In the genomic region with DNA sequence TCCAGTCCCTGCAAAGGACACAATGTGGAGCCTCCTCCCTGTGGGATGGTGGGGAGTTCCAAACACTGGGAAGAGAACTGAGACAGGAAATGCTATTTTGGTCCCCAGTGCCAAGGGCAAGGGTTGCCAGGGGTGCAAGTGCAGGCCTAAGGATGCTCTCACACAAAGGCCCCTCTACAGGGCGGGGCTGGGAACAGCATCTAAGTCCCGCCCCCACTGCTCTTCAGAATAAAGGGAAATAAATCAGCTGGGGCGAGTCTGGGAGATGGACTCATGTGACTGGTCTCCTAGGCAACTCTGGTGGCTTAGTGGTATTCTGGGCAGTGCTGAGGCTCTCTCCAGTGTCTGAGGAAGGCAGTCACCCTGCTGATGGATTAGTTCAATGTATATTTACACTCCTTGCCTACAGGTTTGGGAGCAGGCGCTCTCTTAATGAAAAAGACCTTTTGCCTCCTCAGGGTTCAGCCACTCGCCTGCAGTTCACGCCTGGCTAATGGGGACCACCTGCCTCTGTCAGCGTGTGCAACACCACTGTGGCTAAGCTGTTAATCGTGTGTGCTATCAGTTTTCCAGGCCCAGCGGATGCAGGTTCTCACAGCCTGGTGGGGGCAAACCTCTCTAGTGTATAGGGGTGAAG, we compare ENCODE assay signal across 8 mouse cellular contexts. TPM values are rescaled to one million over a fixed set of nuclear protein-coding genes. Genes with fewer than 3 reads are reported as not detected.
DNase-seq lines count a peak whose midpoint lies in the region; ATAC-seq and TF ChIP-seq lines count a peak whose summit lies in the region.

No protein-coding gene starts in this region.

- DNase-seq in ES-CJ7 (ENCODE audit: low read depth, low spot score), result peak; percentile 72
- peak; percentile 33 for DNase-seq in adrenal gland, postnatal 25 days
- DNase-seq in hindbrain, embryonic 11.5 days (ENCODE audit: low spot score), result peak; percentile 91
- DNase-seq in layer of hippocampus, adult 9-10 months (ENCODE audit: low spot score), result peak; percentile 70
- peak; percentile 87 for DNase-seq in lung, postnatal 0 days (ENCODE audit: low spot score)
- DNase-seq in right cerebral cortex, adult 18-20 months, result peak; percentile 87
- DNase-seq in urinary bladder, postnatal 4 days (ENCODE audit: low spot score in 2 of 2), result no peak

- peaks cover 31% of the 10 kb centered on the region for H3K36me3 ChIP-seq in forebrain, embryonic 15.5 days
- peaks cover 2% of the 10 kb centered on the region; the same call in 1 of the 2 replicates for H3K36me3 ChIP-seq in hindbrain, embryonic 11.5 days (ENCODE audit: control insufficient read depth, insufficient read depth, low read length)
- peaks cover 24% of the 10 kb centered on the region for H3K36me3 ChIP-seq in lung, postnatal 0 days (ENCODE audit: insufficient read depth, low read length)

- peak; percentile 88 for ATAC-seq in forebrain, embryonic 15.5 days (replicated peaks)
- peak; percentile 95 for ATAC-seq in hindbrain, embryonic 11.5 days (ENCODE audit: low FRiP score)
- ATAC-seq in lung, postnatal 0 days, result peak; percentile 69

- peak overlapping the region; percentile 12 for H3K4me2 ChIP-seq in forebrain, embryonic 15.5 days (replicated peaks)
- H3K4me2 ChIP-seq in hindbrain, embryonic 11.5 days (replicated peaks; ENCODE audit: low read depth, low read length), result peak overlapping the region; percentile 28; the same call in 1 of the 2 replicates
- H3K4me2 ChIP-seq in lung, postnatal 0 days (replicated peaks; ENCODE audit: low read depth, low read length), result no peak overlapping the region

- 3% methylated on average over 9 of the region's 9 CpGs for WGBS in forebrain, embryonic 15.5 days
- WGBS in hindbrain, embryonic 11.5 days, result 6% methylated on average over 9 of the region's 9 CpGs
- WGBS in lung, postnatal 0 days, result 29% methylated on average over 9 of the region's 9 CpGs

- no peak overlapping the region for H3K4me3 ChIP-seq in forebrain, embryonic 15.5 days
- H3K4me3 ChIP-seq in hindbrain, embryonic 11.5 days (ENCODE audit: low read depth, low read length), result no peak overlapping the region
- no peak overlapping the region for H3K4me3 ChIP-seq in lung, postnatal 0 days (ENCODE audit: low read depth, low read length)

- peak; percentile 25 for TF ChIP-seq CTCF in lung, postnatal 0 days (IDR thresholded peaks at IDR 0.05)

- H3K27ac ChIP-seq in forebrain, embryonic 15.5 days (replicated peaks), result peak overlapping the region; percentile 88
- peak overlapping the region; percentile 95 for H3K27ac ChIP-seq in hindbrain, embryonic 11.5 days (ENCODE audit: low read depth, low read length)
- peak overlapping the region; percentile 72 for H3K27ac ChIP-seq in lung, postnatal 0 days (ENCODE audit: low read length)

- H3K4me1 ChIP-seq in forebrain, embryonic 15.5 days, result peaks cover 48% of the 10 kb centered on the region
- H3K4me1 ChIP-seq in hindbrain, embryonic 11.5 days (replicated peaks; ENCODE audit: control insufficient read depth, insufficient read depth, low read length), result peaks cover 36% of the 10 kb centered on the region
- H3K4me1 ChIP-seq in lung, postnatal 0 days (ENCODE audit: insufficient read depth, low read depth, low read length), result peaks cover 40% of the 10 kb centered on the region; the same call in 1 of the 2 replicates

- H3K27me3 ChIP-seq in forebrain, embryonic 15.5 days, result no peaks in the 10 kb centered on the region
- H3K27me3 ChIP-seq in hindbrain, embryonic 11.5 days (ENCODE audit: control insufficient read depth, insufficient read depth, low read length), result no peaks in the 10 kb centered on the region
- no peaks in the 10 kb centered on the region for H3K27me3 ChIP-seq in lung, postnatal 0 days (replicated peaks; ENCODE audit: insufficient read depth, low read length)

- no peaks in the 10 kb centered on the region for H3K9me3 ChIP-seq in forebrain, embryonic 15.5 days
- no peaks in the 10 kb centered on the region for H3K9me3 ChIP-seq in hindbrain, embryonic 11.5 days (ENCODE audit: control insufficient read depth, low read length)
- H3K9me3 ChIP-seq in lung, postnatal 0 days (ENCODE audit: low read length), result no peaks in the 10 kb centered on the region

- H3K9ac ChIP-seq in forebrain, embryonic 15.5 days (replicated peaks), result peak overlapping the region; percentile 25
- peak overlapping the region; percentile 42; the same call in 1 of the 2 replicates for H3K9ac ChIP-seq in hindbrain, embryonic 11.5 days (ENCODE audit: low read depth, low read length)
- H3K9ac ChIP-seq in lung, postnatal 0 days (replicated peaks; ENCODE audit: low read depth), result no peak overlapping the region

- peak; percentile 57; the same call in 1 of the 2 replicates for TF ChIP-seq EP300 in lung, postnatal 0 days (IDR thresholded peaks at IDR 0.05)

RNA-seq across cellular contexts. Expression of a gene that starts 9.3 kb away (rescaled TPM):
- 27.7 and 27.9 TPM in 2 replicates for total RNA-seq in adrenal gland, postnatal 25 days (2021)
- polyA plus RNA-seq in forebrain, embryonic 15.5 days (2015; fragmentation: Nextera tagmentation; extraction: Ambion mirVana), result 99.6 and 101 TPM in 2 replicates
- 76.7 and 78.5 TPM in 2 replicates for polyA plus RNA-seq in hindbrain, embryonic 11.5 days (2014; fragmentation: Nextera tagmentation; extraction: Ambion mirVana)
- 61.1 and 66.4 TPM in 2 replicates for polyA plus RNA-seq in lung, postnatal 0 days (2015; fragmentation: Nextera tagmentation; extraction: Ambion mirVana)

RNA-seq across cellular contexts. Expression of a gene that starts 29.3 kb away (rescaled TPM):
- 53.0 and 62.2 TPM in 2 replicates for total RNA-seq in adrenal gland, postnatal 25 days (2021)
- 61.4 and 68.7 TPM in 2 replicates for polyA plus RNA-seq in forebrain, embryonic 15.5 days (2015; fragmentation: Nextera tagmentation; extraction: Ambion mirVana)
- polyA plus RNA-seq in hindbrain, embryonic 11.5 days (2014; fragmentation: Nextera tagmentation; extraction: Ambion mirVana), result 45.8 and 51.0 TPM in 2 replicates
- 42.8 and 44.1 TPM in 2 replicates for polyA plus RNA-seq in lung, postnatal 0 days (2015; fragmentation: Nextera tagmentation; extraction: Ambion mirVana)

RNA-seq across cellular contexts. Expression of a gene that starts 51.6 kb away (rescaled TPM):
- not detected in 2 replicates for total RNA-seq in adrenal gland, postnatal 25 days (2021)
- 6.5 and 7.6 TPM in 2 replicates for polyA plus RNA-seq in forebrain, embryonic 15.5 days (2015; fragmentation: Nextera tagmentation; extraction: Ambion mirVana)
- polyA plus RNA-seq in hindbrain, embryonic 11.5 days (2014; fragmentation: Nextera tagmentation; extraction: Ambion mirVana), result 7.0 and 7.6 TPM in 2 replicates
- polyA plus RNA-seq in lung, postnatal 0 days (2015; fragmentation: Nextera tagmentation; extraction: Ambion mirVana), result 1.2 and 2.0 TPM in 2 replicates

Comparison
In these comparisons a context has a peak if more than half of its experiments do, and no peak if none do; other contexts are left out.
1. DNase-seq: peak in ES-CJ7 (single experiment), adrenal gland, postnatal 25 days (single experiment), hindbrain, embryonic 11.5 days (single experiment), layer of hippocampus, adult 9-10 months (single experiment), lung, postnatal 0 days (single experiment) and right cerebral cortex, adult 18-20 months (single experiment); none in urinary bladder, postnatal 4 days (0 of 2).
2. Peak in every context shown above with its lines, with median percentiles within 50 percentile points of each other: ATAC-seq and H3K27ac ChIP-seq.